Mouse (Mus musculus): ENCODE measurements around the gene Med27. TPM values are rescaled to one million over a fixed set of nuclear protein-coding genes. Genes with fewer than 3 reads are reported as not detected.
"Not testable (repeated sequence)": the region's sequence is repeated elsewhere in the genome, so short reads cannot be mapped to it uniquely, and the experiment has no call there.

The Med27 gene
- polyA plus RNA-seq, 1 experiment from 2014 or later, result 10.1 TPM

DNA sequence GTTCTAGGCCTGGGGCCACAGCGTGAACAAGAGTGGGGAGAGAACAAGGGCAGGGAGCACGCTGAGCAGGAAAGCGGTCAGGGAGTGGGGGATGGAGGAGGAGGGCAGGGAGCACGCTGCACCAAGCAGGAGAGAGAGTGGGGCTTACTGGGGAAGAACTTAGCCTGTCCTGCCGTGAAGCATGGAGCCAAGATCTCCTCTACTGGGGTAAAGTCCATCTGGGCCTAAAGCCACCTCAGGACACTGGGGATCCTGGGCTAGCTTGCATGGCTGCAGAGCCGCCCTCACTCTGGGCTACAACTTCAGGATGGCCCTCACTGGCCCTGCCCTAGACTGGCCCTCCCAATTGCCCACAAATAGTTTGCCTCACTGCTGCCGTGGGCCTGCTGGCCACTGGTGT is 174.9 kb downstream of the Med27 start:
- H3K36me3 ChIP-seq (ENCODE audit: inconsistent target), result no peaks in the 10 kb centered on the region
- H3K27ac ChIP-seq, result no peak overlapping the region
- WGBS (ENCODE audit: missing documents), result 93% methylated on average over 7 of the region's 7 CpGs
- no peak overlapping the region for H3K4me3 ChIP-seq (ENCODE audit: inconsistent target)
- H3K79me2 ChIP-seq (ENCODE audit: inconsistent target), result no peaks in the 10 kb centered on the region

DNA sequence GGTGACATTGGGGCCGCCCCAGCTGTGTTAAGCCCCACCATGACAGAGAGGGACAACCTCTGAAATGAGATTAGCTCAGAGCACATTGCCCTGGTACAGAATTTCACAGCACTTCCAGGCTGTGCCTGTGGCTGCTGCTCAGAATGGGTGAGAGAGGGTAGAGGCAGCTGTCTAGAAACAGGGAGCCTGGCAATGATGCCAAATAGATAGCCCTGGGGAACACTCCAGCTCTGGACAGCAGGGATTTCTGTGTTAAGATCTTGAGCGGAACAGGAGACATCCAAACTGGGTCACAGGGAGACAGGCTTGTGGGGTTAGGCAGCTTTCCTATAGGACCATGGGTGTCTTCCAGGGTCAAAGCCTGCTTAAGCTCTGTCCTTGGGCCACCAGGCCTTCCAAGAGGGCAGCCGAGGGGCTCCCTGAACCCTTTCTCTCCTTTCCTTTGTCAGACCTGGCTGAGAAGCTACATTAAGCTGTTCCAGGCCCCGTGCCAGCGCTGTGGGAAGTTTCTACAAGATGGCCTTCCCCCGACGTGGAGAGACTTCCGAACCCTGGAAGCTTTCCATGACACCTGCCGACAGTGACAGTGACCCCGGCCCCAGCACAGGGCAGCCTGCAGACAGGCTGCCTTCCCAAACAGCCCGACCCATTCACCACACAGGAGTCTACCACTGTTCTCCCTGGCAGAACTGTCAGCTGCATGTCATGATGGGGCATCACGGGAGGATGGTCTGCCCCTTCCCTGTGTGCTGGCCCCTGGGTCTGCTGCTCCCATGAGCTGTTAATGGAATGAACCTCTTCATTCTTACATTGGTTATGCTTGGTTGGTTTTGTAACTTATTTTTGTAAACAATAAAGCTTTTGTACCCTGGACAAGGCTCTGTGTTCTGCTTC is 177.5 kb downstream of the Med27 start:
- Histone ChIP-seq H3K79me2 (ENCODE audit: inconsistent target) (no peaks in the 10 kb centered on the region), H3K36me3 (ENCODE audit: inconsistent target) (no peaks in the 10 kb centered on the region), H3K4me3 (ENCODE audit: inconsistent target) (no peak overlapping the region), H3K27ac (no peak overlapping the region)
- 96% methylated on average over 12 of the region's 12 CpGs for WGBS (ENCODE audit: missing documents)

DNA sequence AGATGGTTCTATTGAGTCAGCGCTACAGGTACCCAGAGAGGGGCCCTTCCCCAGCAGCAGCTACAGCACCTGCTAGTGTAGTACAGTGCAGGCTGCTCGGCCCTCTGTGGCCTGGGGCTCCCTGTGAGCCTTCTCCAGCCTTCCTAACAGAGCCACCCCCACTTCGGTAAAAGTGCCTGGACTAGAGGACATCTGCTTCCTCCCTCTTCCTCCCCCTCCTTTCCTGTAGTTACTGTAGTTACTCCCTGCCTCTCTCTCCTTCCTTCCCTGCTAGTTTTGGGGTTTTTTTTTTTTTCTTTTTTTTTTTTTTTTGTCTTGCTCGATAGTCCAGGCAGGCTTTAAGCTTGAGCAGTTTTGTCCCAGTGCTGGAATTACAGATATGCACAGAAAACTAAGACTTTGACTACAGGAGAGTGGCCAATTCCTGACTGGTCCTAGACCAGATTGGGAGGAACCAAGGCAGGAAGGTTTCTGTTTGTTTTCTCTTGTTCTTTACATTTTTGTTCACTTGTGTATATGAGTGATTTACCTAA is 178.7 kb downstream of the Med27 start:
- H3K36me3 ChIP-seq (ENCODE audit: inconsistent target), result no peaks in the 10 kb centered on the region
- 53% methylated on average over 3 of the region's 4 CpGs for WGBS (ENCODE audit: missing documents)
- H3K27ac ChIP-seq, result no peak overlapping the region
- H3K4me3 ChIP-seq (ENCODE audit: inconsistent target), result no peak overlapping the region
- H3K79me2 ChIP-seq (ENCODE audit: inconsistent target), result no peaks in the 10 kb centered on the region

DNA sequence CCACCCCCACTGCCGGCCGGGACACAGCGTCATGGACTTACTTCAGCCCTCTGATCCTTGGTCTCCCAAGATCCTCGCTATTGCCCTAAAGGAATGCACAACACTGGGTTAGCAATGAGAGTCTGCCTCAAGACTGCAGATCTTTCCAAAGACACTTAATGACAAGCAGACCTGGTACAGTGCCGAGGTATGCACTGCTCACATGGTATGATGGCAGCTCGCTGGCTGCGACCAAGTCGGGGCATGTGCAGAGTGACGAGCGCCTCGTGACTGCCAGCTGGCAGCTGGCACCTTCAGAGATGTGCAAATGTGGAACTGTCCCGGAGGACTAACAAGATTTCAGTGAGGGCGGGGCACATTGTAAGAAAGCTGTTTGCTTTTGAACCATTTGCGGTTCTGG is 179.6 kb downstream of the Med27 start:
- Histone ChIP-seq H3K4me3 (ENCODE audit: inconsistent target) (no peak overlapping the region), H3K79me2 (ENCODE audit: inconsistent target) (no peaks in the 10 kb centered on the region), H3K36me3 (ENCODE audit: inconsistent target) (no peaks in the 10 kb centered on the region), H3K27ac (no peak overlapping the region)
- WGBS (ENCODE audit: missing documents), result 96% methylated on average over 14 of the region's 14 CpGs

DNA sequence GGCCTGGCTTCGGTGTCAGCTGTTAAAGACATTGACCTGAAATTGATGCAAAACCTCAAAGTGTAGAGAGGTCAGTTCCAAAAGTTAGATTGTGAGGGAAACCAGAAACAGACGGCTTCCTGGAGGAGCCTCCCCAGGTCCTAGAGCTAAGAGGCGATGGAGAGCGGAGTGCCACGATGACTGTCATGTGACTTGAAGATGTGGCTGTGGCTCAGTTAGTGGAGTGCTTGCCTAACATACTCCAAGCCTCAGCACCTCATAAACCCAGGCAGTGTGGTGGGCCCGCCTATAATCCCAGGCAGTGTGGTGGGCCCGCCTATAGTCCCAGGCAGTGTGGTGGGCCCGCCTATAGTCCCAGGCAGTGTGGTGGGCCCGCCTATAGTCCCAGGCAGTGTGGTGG is 180.9 kb downstream of the Med27 start:
- WGBS (ENCODE audit: missing documents), result 96% methylated on average over 5 of the region's 9 CpGs
- not testable (repeated sequence) for H3K36me3 ChIP-seq (ENCODE audit: inconsistent target); H3K79me2 ChIP-seq (ENCODE audit: inconsistent target); H3K4me3 ChIP-seq (ENCODE audit: inconsistent target); H3K27ac ChIP-seq

DNA sequence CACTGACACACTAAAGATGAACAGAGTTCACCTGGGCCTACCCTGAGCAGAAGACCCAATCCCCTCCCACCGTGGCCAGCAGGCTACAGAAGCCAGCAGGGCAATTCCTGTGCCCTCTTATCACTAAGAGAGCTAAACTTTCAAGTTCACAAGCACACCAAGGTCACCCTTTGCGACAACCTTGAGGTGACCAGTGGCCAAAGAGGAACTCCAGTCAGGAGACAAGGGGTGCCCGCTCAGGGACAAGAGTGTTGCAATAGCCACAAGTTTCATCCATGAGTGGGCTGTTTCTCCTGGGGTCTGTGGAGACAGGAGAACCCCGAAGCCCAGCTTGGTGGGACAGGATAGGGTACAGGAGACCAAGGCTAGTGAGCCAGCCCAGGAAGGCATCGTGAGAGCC is 182.2 kb downstream of the Med27 start:
- 62% methylated on average over 5 of the region's 5 CpGs for WGBS (ENCODE audit: missing documents)
- H3K27ac ChIP-seq, result no peak overlapping the region
- H3K4me3 ChIP-seq (ENCODE audit: inconsistent target), result no peak overlapping the region
- no peaks in the 10 kb centered on the region for H3K79me2 ChIP-seq (ENCODE audit: inconsistent target)
- H3K36me3 ChIP-seq (ENCODE audit: inconsistent target), result no peaks in the 10 kb centered on the region

DNA sequence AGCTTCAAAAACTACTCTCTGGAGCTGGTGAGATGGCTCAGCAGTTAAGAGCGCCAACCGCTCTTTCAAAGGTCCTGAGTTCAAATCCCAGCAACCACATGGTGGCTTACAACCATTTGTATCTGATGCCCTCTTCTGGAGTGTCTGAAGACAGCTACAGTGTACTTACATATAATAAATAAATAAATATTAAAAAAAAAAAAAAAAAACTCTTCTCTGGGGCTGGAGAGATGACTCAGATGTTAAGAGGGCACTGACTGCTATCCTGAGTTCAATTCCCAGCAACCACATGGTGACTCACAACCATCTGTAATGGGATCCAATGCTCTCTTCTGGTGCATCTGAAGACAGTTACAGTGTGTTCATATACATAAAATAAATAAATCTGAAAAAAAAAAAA is 183.2 kb downstream of the Med27 start:
- WGBS (ENCODE audit: missing documents), result 92% methylated on average over 2 of the region's 2 CpGs
- not testable (repeated sequence) for H3K79me2 ChIP-seq (ENCODE audit: inconsistent target); H3K27ac ChIP-seq; H3K4me3 ChIP-seq (ENCODE audit: inconsistent target); H3K36me3 ChIP-seq (ENCODE audit: inconsistent target)

DNA sequence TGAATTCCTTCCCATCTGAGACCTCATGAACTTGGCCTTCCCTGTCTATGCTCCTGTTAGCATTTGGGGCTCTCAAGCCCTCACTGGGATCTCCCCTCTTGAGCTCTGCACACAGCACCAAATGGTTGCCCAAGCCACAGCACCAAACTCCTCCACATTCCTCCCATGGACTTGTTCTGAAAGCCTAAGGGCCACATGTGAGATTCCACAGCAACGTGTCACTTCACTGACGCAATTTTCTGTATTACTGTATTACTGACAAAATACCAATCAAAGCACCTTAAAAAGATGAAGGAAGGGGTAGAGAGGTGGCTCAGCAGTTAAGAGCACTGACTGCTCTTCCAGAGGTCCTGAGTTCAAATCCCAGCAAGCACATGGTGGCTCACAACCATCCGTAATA is 185.6 kb downstream of the Med27 start:
- H3K79me2 ChIP-seq (ENCODE audit: inconsistent target), result no peaks in the 10 kb centered on the region
- 93% methylated on average over 2 of the region's 3 CpGs for WGBS (ENCODE audit: missing documents)
- no peaks in the 10 kb centered on the region for H3K36me3 ChIP-seq (ENCODE audit: inconsistent target)
- no peak overlapping the region for H3K4me3 ChIP-seq (ENCODE audit: inconsistent target)
- no peak overlapping the region for H3K27ac ChIP-seq

DNA sequence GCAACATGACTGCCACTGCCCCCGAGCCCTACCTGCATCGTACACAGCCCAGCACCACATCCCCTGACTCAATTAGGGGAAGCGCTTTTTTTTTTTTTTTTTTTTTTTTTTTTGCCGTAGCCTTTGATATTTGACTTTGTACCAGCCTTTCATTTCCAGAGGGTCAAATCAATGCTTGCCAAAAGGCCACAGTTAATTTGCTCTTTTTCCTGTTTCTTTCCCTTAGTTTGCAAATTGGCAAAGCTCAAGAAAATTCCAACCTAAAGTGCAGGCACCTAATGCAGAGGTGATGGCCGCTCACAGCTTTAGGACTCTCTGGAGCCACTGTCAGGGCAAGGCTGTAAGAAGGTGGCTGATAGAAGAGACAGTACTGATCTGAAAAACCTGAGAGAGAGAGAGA is 186.3 kb downstream of the Med27 start:
- no peaks in the 10 kb centered on the region for H3K36me3 ChIP-seq (ENCODE audit: inconsistent target)
- H3K4me3 ChIP-seq (ENCODE audit: inconsistent target), result no peak overlapping the region
- 83% methylated on average over 5 of the region's 5 CpGs for WGBS (ENCODE audit: missing documents)
- no peaks in the 10 kb centered on the region for H3K79me2 ChIP-seq (ENCODE audit: inconsistent target)
- H3K27ac ChIP-seq, result no peak overlapping the region

DNA sequence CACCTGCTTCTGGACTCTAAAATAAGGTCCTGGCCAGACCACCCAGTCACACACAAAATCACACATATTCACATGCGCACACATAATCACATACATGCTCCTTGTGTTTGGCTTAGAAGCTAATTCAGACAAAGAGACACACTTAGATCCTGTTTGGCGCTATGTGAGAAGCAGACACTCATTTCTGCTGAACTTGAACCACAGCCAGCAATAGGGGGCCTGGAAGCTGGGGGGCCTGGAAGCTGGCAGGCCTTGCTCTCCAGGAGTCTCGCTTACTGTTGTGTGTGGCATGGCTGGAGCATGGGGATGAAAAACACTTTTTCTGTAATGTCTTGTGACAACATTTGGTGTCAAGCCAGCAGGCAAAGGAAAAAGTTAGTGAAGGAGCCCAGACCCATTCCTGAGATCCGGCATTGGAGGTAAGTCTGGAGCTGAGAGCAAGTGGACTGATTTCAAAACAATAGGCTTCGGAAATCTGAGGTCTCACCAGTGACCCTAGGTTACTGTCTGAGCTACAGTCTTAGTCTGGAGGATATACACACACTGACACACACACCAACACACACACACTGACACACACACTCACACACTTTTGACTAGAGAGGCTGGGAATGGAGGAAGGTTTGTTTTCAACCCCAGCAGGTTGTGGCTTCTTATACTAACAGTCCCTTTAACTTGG is 189.1 kb downstream of the Med27 start:
- no peaks in the 10 kb centered on the region for H3K79me2 ChIP-seq (ENCODE audit: inconsistent target)
- WGBS (ENCODE audit: missing documents), result 96% methylated on average over 5 of the region's 5 CpGs

DNA sequence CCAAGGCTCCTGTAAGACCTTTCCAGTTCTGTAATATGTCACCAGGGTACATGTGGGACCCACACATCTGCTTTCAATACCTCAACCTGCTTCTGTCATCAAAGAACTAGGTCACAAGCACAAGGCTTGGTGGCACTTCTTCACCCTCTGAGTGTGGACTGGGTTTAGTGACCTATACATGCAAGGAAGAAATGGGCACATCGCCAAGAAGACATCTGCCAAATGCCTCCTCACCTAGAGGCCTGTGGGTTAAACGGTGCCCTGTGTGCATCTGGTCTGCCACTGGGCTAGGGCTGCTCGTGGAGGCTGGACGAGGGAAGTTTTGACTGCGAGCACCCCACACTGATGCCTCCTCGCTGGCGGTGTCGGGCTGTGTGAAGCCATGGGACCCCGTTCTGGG is 189.9 kb downstream of the Med27 start:
- no peaks in the 10 kb centered on the region for H3K79me2 ChIP-seq (ENCODE audit: inconsistent target)
- no peak overlapping the region for H3K27ac ChIP-seq
- H3K4me3 ChIP-seq (ENCODE audit: inconsistent target), result no peak overlapping the region
- H3K36me3 ChIP-seq (ENCODE audit: inconsistent target), result no peaks in the 10 kb centered on the region
- WGBS (ENCODE audit: missing documents), result 88% methylated on average over 9 of the region's 9 CpGs

More for the DNA sequence above, 189.1 kb downstream of the Med27 start:
- no peak overlapping the region for H3K27ac ChIP-seq
- H3K4me3 ChIP-seq (ENCODE audit: inconsistent target), result no peak overlapping the region
- no peaks in the 10 kb centered on the region for H3K36me3 ChIP-seq (ENCODE audit: inconsistent target)

DNA sequence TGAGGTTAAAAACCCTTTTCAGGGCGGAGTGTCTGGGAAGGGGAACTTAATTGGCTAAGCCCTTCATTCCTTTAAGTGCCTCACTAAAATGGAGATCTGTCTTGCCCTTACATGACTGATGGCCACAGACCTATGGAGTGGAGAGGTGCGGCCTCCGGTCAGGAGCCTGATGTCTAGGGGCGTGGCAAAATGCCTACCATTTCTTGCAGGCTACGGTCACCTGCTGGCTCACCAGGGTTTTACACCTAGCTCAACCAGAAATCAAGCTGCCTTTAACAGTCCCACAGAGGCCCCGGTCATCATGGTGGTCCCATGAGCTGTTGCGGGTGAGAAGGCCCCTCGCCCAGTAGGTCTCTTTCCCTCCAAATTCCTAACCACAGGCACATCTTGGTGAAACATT is 190.7 kb downstream of the Med27 start:
- 82% methylated on average over 8 of the region's 8 CpGs for WGBS (ENCODE audit: missing documents)
- Histone ChIP-seq H3K79me2 (ENCODE audit: inconsistent target) (no peaks in the 10 kb centered on the region), H3K27ac (no peak overlapping the region), H3K4me3 (ENCODE audit: inconsistent target) (no peak overlapping the region), H3K36me3 (ENCODE audit: inconsistent target) (no peaks in the 10 kb centered on the region)

DNA sequence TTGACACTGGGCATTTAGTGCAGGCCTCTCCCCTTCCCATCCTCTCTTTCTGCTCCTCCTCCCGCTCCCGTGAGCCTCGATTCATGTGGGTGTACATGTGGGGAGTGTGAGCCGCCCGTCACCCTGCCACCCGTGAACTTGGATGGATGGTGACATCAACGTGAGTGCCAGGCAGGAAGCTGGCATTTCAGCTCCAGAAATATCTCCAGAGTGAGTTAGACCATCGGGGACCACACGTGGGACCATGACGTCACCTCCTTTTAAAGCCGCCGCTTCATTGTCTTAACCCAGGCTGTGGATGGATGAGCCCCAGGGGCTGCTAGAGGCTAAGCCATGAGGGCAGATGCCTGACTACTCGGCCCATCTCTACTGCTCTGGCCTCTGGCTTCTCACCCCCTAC is 195.4 kb downstream of the Med27 start:
- WGBS (ENCODE audit: missing documents), result 59% methylated on average over 10 of the region's 13 CpGs
- Histone ChIP-seq H3K79me2 (ENCODE audit: inconsistent target) (no peaks in the 10 kb centered on the region), H3K27ac (no peak overlapping the region), H3K36me3 (ENCODE audit: inconsistent target) (no peaks in the 10 kb centered on the region), H3K4me3 (ENCODE audit: inconsistent target) (no peak overlapping the region)

DNA sequence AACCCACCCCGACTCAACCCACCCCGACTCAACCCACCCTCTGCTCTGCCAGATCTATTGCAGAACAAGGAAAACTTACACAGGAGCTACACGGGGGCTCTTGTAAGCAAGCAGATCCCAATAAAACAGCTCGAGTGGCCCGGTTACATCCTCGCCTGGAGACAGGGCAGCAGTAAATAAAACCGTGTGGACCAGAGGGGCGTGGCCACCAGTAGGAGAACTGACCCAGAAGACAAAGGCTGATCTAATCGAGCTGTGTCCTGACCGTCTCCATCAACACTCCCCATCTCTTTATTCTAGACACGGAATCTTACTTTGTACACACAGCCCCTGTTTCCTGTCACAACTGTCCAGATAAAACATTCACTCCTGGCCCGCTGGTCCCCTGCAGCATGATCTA is 200.0 kb downstream of the Med27 start:
- Histone ChIP-seq H3K79me2 (ENCODE audit: inconsistent target) (no peaks in the 10 kb centered on the region), H3K36me3 (ENCODE audit: inconsistent target) (no peaks in the 10 kb centered on the region), H3K27ac (no peak overlapping the region), H3K4me3 (ENCODE audit: inconsistent target) (no peak overlapping the region)
- WGBS (ENCODE audit: missing documents), result 33% methylated on average over 12 of the region's 12 CpGs
